25 mouse cellular contexts compared by ENCODE assay signal in the genomic region with DNA sequence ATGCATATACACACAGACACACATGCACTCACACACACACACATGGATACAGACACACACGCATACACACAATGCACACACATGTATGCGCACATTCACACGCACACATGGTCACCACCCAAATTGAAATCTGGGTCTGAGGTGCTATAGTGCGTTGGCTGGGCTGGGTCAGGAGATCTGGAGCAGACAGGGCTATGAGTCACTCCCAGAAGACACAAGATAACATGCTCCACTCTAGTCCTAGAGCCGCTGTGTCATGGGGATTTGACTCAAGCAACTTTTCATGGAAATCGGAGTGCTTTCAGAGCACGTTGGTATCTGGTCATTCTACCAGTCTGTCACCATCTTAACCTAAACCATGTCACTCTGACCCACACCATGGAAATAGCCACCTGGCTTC. TPM values are rescaled to one million over a fixed set of nuclear protein-coding genes. Genes with fewer than 3 reads are reported as not detected.
DNase-seq lines count a peak whose midpoint lies in the region; ATAC-seq and TF ChIP-seq lines count a peak whose summit lies in the region.
"Had no signal": no experiment of that assay in that cellular context is flagged by ENCODE, and none has a peak within 500 bp of the region (broad histone marks: within the 10 kb centered on the region; RNA-seq: fewer than 3 reads in every experiment).

No protein-coding gene starts in this region.

- ATAC-seq in cerebellum, adult (ENCODE audit: insufficient number of reproducible peaks, low FRiP score, low TSS enrichment) = no peak
- ATAC-seq: forebrain, embryonic 13.5 days; midbrain, embryonic 16.5 days had no signal

- no peak for TF ChIP-seq EP300 in CH12.LX (IDR thresholded peaks at IDR 0.05; ENCODE audit: low read length)

- in situ Hi-C loops in CH12.LX (cut with MboI; ENCODE audit: low pct_ligation_motif_present, low pct_unique_long_range_greater_than_20kb, low sequenced_read_pairs) = no loop called here

- no peaks in the 10 kb centered on the region for H3K27me3 ChIP-seq in CH12.LX (replicated peaks)
- no peaks in the 10 kb centered on the region for H3K27me3 ChIP-seq in small intestine, adult 2 months (ENCODE audit: control insufficient read depth, insufficient read depth, low read length)
- H3K27me3 ChIP-seq: forebrain, embryonic 13.5 days; limb, embryonic 15.5 days had no signal

- no peak for TF ChIP-seq POLR2A in CH12.LX (IDR thresholded peaks at IDR 0.05; ENCODE audit: low read depth, low read length)
- no peak for TF ChIP-seq POLR2A in small intestine, adult 2 months (IDR thresholded peaks at IDR 0.05; ENCODE audit: low read depth, low read length)

- no peak for TF ChIP-seq RAD21 in CH12.LX (IDR thresholded peaks at IDR 0.05; ENCODE audit: low read depth, low read length)

- H3K4me3 ChIP-seq in CH12.LX (replicated peaks in 1 of 3; ENCODE audit: low read depth in 2 of 3, low read length in 2 of 3, poor library complexity in 1 of 3) = peak overlapping the region in 1 of 3 experiments; percentile 26
- no peak overlapping the region for H3K4me3 ChIP-seq in brown adipose tissue, adult 24 weeks (ENCODE audit: insufficient read depth, low read depth, low read length)
- no peak overlapping the region for H3K4me3 ChIP-seq in small intestine, adult 2 months (ENCODE audit: low read depth, low read length)
- H3K4me3 ChIP-seq: forebrain, embryonic 13.5 days; heart, embryonic 10.5 days; limb, embryonic 15.5 days; midbrain, embryonic 10.5 days; myocyte had no signal

- H3K36me3 ChIP-seq in CH12.LX (replicated peaks in 1 of 2; ENCODE audit: control insufficient read depth in 1 of 2, insufficient read depth in 1 of 2, low read length in 1 of 2) = peaks cover 48 to 63% of the 10 kb centered on the region in 2 experiments
- peaks cover 64% of the 10 kb centered on the region for H3K36me3 ChIP-seq in small intestine, adult 2 months (ENCODE audit: control insufficient read depth, insufficient read depth, low read length)

- H3K4me1 ChIP-seq in CH12.LX (ENCODE audit: control insufficient read depth in 1 of 2, insufficient read depth in 2 of 2) = peaks cover 71 to 81% of the 10 kb centered on the region in 2 experiments
- H3K4me1 ChIP-seq in brown adipose tissue, adult 24 weeks (ENCODE audit: control insufficient read depth, insufficient read depth, insufficient read length, low read length) = peaks cover 6% of the 10 kb centered on the region; the same call in 1 of the 2 replicates
- H3K4me1 ChIP-seq in small intestine, adult 2 months (ENCODE audit: control insufficient read depth, insufficient read depth, insufficient read length, low read length) = peaks cover 36% of the 10 kb centered on the region

- dilution Hi-C loops in CH12.LX (cut with MboI; ENCODE audit: extremely low pct_ligation_motif_present, extremely low pct_unique_long_range_greater_than_20kb, low sequenced_read_pairs) = no loop called here

- peak; percentile 26 for DNase-seq in 416B (ENCODE audit: low read depth)
- DNase-seq in CH12.LX (ENCODE audit: extremely low read depth) = no peak
- no peak for DNase-seq in cerebellum, adult 18-20 months
- DNase-seq in adrenal gland, postnatal 36 days = no peak
- DNase-seq: adrenal gland, adult 2 months; cerebellum, adult 11 months; cerebellum, postnatal 10 days; kidney, adult 8-10 months; kidney, postnatal 14 days; left cerebral cortex, postnatal 4 days; spleen, adult 18-20 months; thymus, postnatal 25 days had no signal

- H3K9ac ChIP-seq in CH12.LX (ENCODE audit: insufficient read depth, low read depth) = no peak overlapping the region
- H3K9ac ChIP-seq: forebrain, embryonic 13.5 days; limb, embryonic 15.5 days; liver, embryonic 14.5 days; lung, embryonic 14.5 days had no signal

- TF ChIP-seq CTCF in CH12.LX (conservative IDR thresholded peaks at IDR 0.05 in 1 of 2, IDR thresholded peaks at IDR 0.05 in 1 of 2; ENCODE audit: low read depth in 2 of 2, low read length in 2 of 2) = no peak
- no peak for TF ChIP-seq CTCF in small intestine, adult 2 months (IDR thresholded peaks at IDR 0.05; ENCODE audit: extremely low read depth, insufficient read length, insufficient replicate concordance, low read depth, low read length)

- peak overlapping the region; percentile 30 for H3K27ac ChIP-seq in CH12.LX (ENCODE audit: insufficient read depth, low read depth)
- H3K27ac ChIP-seq in brown adipose tissue, adult 24 weeks (replicated peaks; ENCODE audit: low read depth, low read length) = peak overlapping the region; percentile 22; the same call in 1 of the 2 replicates
- H3K27ac ChIP-seq in small intestine, adult 2 months (ENCODE audit: insufficient read depth, low read depth, low read length) = peak overlapping the region; percentile 84
- H3K27ac ChIP-seq: forebrain, embryonic 13.5 days; liver, embryonic 14.5 days; midbrain, embryonic 10.5 days had no signal

- no peaks in the 10 kb centered on the region for H3K9me3 ChIP-seq in CH12.LX (replicated peaks; ENCODE audit: low read length)
- H3K9me3 ChIP-seq: forebrain, embryonic 13.5 days; heart, embryonic 10.5 days; limb, embryonic 15.5 days; midbrain, embryonic 10.5 days had no signal

- no peaks in the 10 kb centered on the region for H3K79me2 ChIP-seq in CH12.LX (replicated peaks; ENCODE audit: control insufficient read depth, extremely low read depth, insufficient read depth, poor library complexity, severe bottlenecking)

- no peak overlapping the region for H3K4me2 ChIP-seq in CH12.LX (ENCODE audit: insufficient read depth, low read depth, poor library complexity, severe bottlenecking)
- H3K4me2 ChIP-seq: forebrain, embryonic 13.5 days; limb, embryonic 15.5 days; lung, embryonic 14.5 days had no signal

- WGBS in small intestine, adult 2 months = 76% methylated on average over 7 of the region's 7 CpGs

TF ChIP-seq in CH12.LX, 34 proteins besides CTCF, POLR2A, EP300 and RAD21:
- TF ChIP-seq ELF1 (IDR thresholded peaks at IDR 0.05; ENCODE audit: low read depth, low read length) (no peak), ETS1 (conservative IDR thresholded peaks at IDR 0.05; ENCODE audit: low read depth, low read length) (no peak), UBTF (IDR thresholded peaks at IDR 0.05; ENCODE audit: low read depth, low read length) (no peak)

RNA-seq across cellular contexts. Expression of a gene that starts 28.5 kb away (rescaled TPM):
- total RNA-seq in CH12.LX (2012; rRNA removed) (16.5 and 51.2 TPM in 2 replicates), CH12.LX (2014; rRNA removed) (3.1 and 3.3 TPM in 2 replicates)
- 11.0 and 11.8 TPM in 2 replicates for polyA plus RNA-seq in CH12.LX (2012; ENCODE audit: insufficient read length, low read depth)
- 43.8 and 47.2 TPM in 2 replicates for polyA plus RNA-seq in brown adipose tissue, adult 24 weeks (2012; ENCODE audit: insufficient read depth, insufficient read length, missing spikeins)
- 82.4 and 200 TPM in 2 replicates for polyA plus RNA-seq in small intestine, adult 2 months (2012; rRNA removed)
- 100 to 1,000 TPM; 192 to 251 TPM for total RNA-seq in adrenal gland, postnatal 36 days (2021)

RNA-seq across cellular contexts. Expression of a gene that starts 50.4 kb away (rescaled TPM):
- total RNA-seq in CH12.LX (2012; rRNA removed) = 58.7 and 76.6 TPM in 2 replicates
- total RNA-seq in CH12.LX (2014; rRNA removed) = 64.0 and 71.5 TPM in 2 replicates
- polyA plus RNA-seq in CH12.LX (2012; ENCODE audit: insufficient read length, low read depth) = 62.9 and 72.1 TPM in 2 replicates
- 24.7 and 28.8 TPM in 2 replicates for polyA plus RNA-seq in brown adipose tissue, adult 24 weeks (2012; ENCODE audit: insufficient read depth, insufficient read length, missing spikeins)
- polyA plus RNA-seq in small intestine, adult 2 months (2012; rRNA removed) = 45.7 and 101 TPM in 2 replicates
- total RNA-seq in adrenal gland, postnatal 36 days (2021) = 10 to 100 TPM; 93.2 to 99.8 TPM

RNA-seq across cellular contexts. Expression of a gene that starts 58.1 kb away (rescaled TPM):
- total RNA-seq in CH12.LX (2012; rRNA removed) (0.13 TPM in 1 of 2 replicates, not detected in the other), CH12.LX (2014; rRNA removed) (not detected in 2 replicates)
- 0.14 and 0.15 TPM in 2 replicates for polyA plus RNA-seq in CH12.LX (2012; ENCODE audit: insufficient read length, low read depth)
- polyA plus RNA-seq in brown adipose tissue, adult 24 weeks (2012; ENCODE audit: insufficient read depth, insufficient read length, missing spikeins) = not detected in 2 replicates
- polyA plus RNA-seq in small intestine, adult 2 months (2012; rRNA removed) = 0.32 and 0.41 TPM in 2 replicates
- total RNA-seq in adrenal gland, postnatal 36 days (2021) = 1 to 10 TPM; 5.0 to 6.3 TPM
- total RNA-seq: hematopoietic stem cell, adult 5-6 weeks; neutrophil, adult 5-6 weeks had no signal

Comparison
In these comparisons a context has a peak if more than half of its experiments do, and no peak if none do; other contexts are left out.
1. H3K27ac ChIP-seq: peak in every context shown above with its lines; median percentile 84 in small intestine, adult 2 months; 30 in CH12.LX; 22 in brown adipose tissue, adult 24 weeks.